Mouse (Mus musculus) liver, adult 2 months (tissue): Measurements from ENCODE around the gene Psmb3.

Experiments used
- CTCF ChIP-seq: fragments of 200-500 bp; IDR thresholded peaks from 2 replicates; pipeline ENCODE4 v1.5.1; 2011; ENCODE audit warnings: low read depth, low read length, control low read depth
- POLR2A ChIP-seq: fragments of 200-500 bp; IDR thresholded peaks from 2 replicates; pipeline ENCODE4 v1.6.1; 2011; ENCODE audit warnings: low read length, control low read depth; ENCODE audit not compliant: insufficient read depth; ENCODE audit errors: extremely low read depth

GRCm38 (mm10) chr11:97686322-97686908 is 16.8 kb upstream of the Psmb3 start:
- TF ChIP-seq POLR2A: no peak
- TF ChIP-seq CTCF: no peak
